Mouse (Mus musculus) forebrain, embryonic 10.5 days (tissue): ENCODE measurements at regions not wholly inside any gene's neighbourhood (a gene's known extent, or its start where the extent isn't known, plus 50 kb on each side); places are given as distances from the start of the nearest gene placed in this dataset.

Source experiments
- DNase-seq: peaks from one replicate; pipeline ENCODE4 v3.0.0-alpha.2; 2017; ENCODE audit warnings: low spot score; ENCODE audit errors: extremely low spot score
- H3K27ac ChIP-seq: fragments of 300-500 bp; sonication (generic); 2 replicates; pipeline ENCODE4 v1.5.1; 2016; ENCODE audit warnings: mild to moderate bottlenecking
- H3K27me3 ChIP-seq: fragments of 300-500 bp; sonication (generic); 2 replicates; pipeline ENCODE4 v1.6.1; 2016; ENCODE audit warnings: mild to moderate bottlenecking; ENCODE audit not compliant: poor library complexity, severe bottlenecking
- H3K36me3 ChIP-seq: fragments of 300-500 bp; sonication (generic); replicated peaks from 2 replicates; pipeline ENCODE4 v1.6.1; 2016; ENCODE audit warnings: mild to moderate bottlenecking, moderate library complexity
- H3K4me1 ChIP-seq: fragments of 300-500 bp; sonication (generic); 2 replicates; pipeline ENCODE4 v1.6.1; 2016
- H3K4me3 ChIP-seq: fragments of 300-500 bp; sonication (generic); 2 replicates; pipeline ENCODE4 v1.5.1; 2016; ENCODE audit warnings: mild to moderate bottlenecking, moderate library complexity
- H3K9me3 ChIP-seq: fragments of 300-500 bp; sonication (generic); 2 replicates; pipeline ENCODE4 v1.6.1; 2016; ENCODE audit warnings: mild to moderate bottlenecking, moderate library complexity
- WGBS: fragments of 180-500 bp; shearing (Covaris S2); methylation state at CpG from one replicate; pipeline ENCODE4 v1.1.7; 2016; 5-methylcytosine and 5-hydroxymethylcytosine counted together

GRCm38 (mm10) chr13:97598507-97599431 is 161.7 kb downstream of the Gm10260 start:
- no peak overlapping the region for H3K27ac ChIP-seq
- DNase-seq: no peak
- no peaks in the 10 kb centered on the region for H3K36me3 ChIP-seq
- 0 out of 2 replicates have a peak, but pooled peaks cover 6% of the 10 kb centered on the region for H3K9me3 ChIP-seq
- WGBS: 90% methylated on average over 15 of the region's 15 CpGs
- H3K4me1 ChIP-seq: peaks cover 37% of the 10 kb centered on the region
- H3K27me3 ChIP-seq: 0 out of 2 replicates have a peak, but pooled peaks cover 4% of the 10 kb centered on the region
- no peak overlapping the region for H3K4me3 ChIP-seq

DNA sequence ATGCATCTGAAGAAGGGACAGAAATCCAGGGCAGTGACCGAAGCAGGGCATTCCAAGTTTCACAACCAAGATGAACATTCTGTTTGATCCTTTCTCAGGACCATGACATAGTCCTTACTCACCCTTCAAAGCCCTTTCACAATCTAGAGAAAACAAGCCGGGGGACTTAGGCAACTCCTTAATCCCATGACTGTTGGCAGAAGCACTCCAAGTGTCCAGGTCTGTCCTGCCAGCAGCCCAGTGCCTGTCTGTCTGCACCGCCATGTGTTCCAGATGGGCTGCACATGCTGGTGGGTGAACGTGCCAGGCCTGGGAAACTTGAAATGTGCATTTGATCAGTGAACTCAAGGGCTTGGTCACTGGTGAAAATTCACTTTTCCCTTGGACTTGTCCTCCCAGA is 165.6 kb downstream of the Gm10260 start:
- no peak for DNase-seq
- H3K4me3 ChIP-seq: no peak overlapping the region
- no peak overlapping the region for H3K27ac ChIP-seq
- H3K9me3 ChIP-seq: 0 out of 2 replicates have a peak, but pooled peaks cover 8% of the 10 kb centered on the region
- 91% methylated on average over 4 of the region's 4 CpGs for WGBS
- H3K36me3 ChIP-seq: no peaks in the 10 kb centered on the region
- H3K4me1 ChIP-seq: peaks cover 1% of the 10 kb centered on the region
- no peaks in the 10 kb centered on the region for H3K27me3 ChIP-seq

DNA sequence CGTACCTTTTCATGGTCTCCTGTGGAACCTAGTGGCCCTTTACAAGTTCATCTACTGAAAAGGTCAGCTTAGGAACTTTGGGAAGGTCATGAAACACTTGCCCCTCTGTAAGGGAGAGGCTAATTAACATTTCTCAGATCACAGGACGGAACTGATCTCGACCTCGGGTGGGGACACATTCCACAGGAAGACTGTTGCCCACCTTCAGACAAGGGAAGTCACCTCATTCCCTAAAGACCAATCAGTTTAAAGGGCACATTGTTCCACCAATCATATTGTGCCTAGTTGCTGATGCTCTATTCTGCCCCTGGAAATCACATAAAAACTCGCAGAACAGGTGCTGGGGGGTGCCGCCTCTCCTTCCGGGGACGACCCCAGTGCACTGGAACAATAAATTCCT is 170.8 kb downstream of the Gm10260 start:
- Histone ChIP-seq H3K36me3 (no peaks in the 10 kb centered on the region), H3K9me3 (peaks cover 6% of the 10 kb centered on the region; the same call in 1 of the 2 replicates), H3K4me1 (peaks cover 23% of the 10 kb centered on the region), H3K27me3 (no peaks in the 10 kb centered on the region), H3K27ac (no peak overlapping the region), H3K4me3 (no peak overlapping the region)
- WGBS: 76% methylated on average over 8 of the region's 8 CpGs
- DNase-seq: no peak

- H3K27me3 ChIP-seq: no peaks in the 10 kb centered on the region
- no peak overlapping the region for H3K4me3 ChIP-seq
- H3K36me3 ChIP-seq: no peaks in the 10 kb centered on the region
- 0 out of 2 replicates have a peak overlapping the region, but pooled peaks have one; percentile 20 for H3K27ac ChIP-seq
- peaks cover 4% of the 10 kb centered on the region; the same call in 1 of the 2 replicates for H3K9me3 ChIP-seq
- 33% methylated on average over 1 of the region's 1 CpGs for WGBS
- H3K4me1 ChIP-seq: peaks cover 23% of the 10 kb centered on the region
- no peak for DNase-seq
Observed at GRCm38 (mm10) chr13:97588085-97588484, 172.3 kb downstream of the Gm10260 start.

GRCm38 (mm10) chr13:97587088-97587487 is 173.3 kb downstream of the Gm10260 start:
- DNase-seq: no peak
- Histone ChIP-seq H3K27me3 (no peaks in the 10 kb centered on the region), H3K36me3 (no peaks in the 10 kb centered on the region), H3K27ac (no peak overlapping the region), H3K4me3 (no peak overlapping the region), H3K4me1 (peaks cover 23% of the 10 kb centered on the region), H3K9me3 (peaks cover 4% of the 10 kb centered on the region; the same call in 1 of the 2 replicates)
- 78% methylated on average over 1 of the region's 1 CpGs for WGBS

DNA sequence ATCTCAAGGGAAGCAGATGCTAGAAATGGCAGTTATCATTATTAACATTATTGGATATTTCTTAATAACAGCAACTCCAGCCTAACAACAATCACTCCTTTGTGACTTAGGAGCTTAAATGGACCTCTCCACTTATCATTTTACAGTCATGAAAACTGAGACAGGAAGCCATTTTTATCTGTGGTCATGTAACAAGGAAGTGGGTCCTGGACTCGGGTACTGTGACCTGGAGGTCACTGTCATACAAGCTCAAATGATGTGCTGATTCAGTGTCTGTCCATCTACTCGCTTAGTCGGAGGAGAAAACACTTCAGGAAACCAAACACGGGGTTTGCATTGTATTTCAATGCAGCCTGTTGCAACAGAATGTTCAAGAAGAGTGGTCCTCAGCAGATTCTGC is 176.4 kb downstream of the Gm10260 start:
- Histone ChIP-seq H3K27me3 (no peaks in the 10 kb centered on the region), H3K9me3 (peaks cover 4% of the 10 kb centered on the region; the same call in 1 of the 2 replicates), H3K27ac (no peak overlapping the region), H3K4me1 (peaks cover 36% of the 10 kb centered on the region), H3K36me3 (no peaks in the 10 kb centered on the region), H3K4me3 (no peak overlapping the region)
- no peak for DNase-seq
- WGBS: 77% methylated on average over 4 of the region's 4 CpGs

GRCm38 (mm10) chr13:97581380-97581779 is 179.1 kb downstream of the Gm10260 start:
- H3K4me1 ChIP-seq: peaks cover 32% of the 10 kb centered on the region
- WGBS: 88% methylated on average over 4 of the region's 4 CpGs
- no peak for DNase-seq
- H3K27ac ChIP-seq: no peak overlapping the region
- 0 out of 2 replicates have a peak, but pooled peaks cover 5% of the 10 kb centered on the region for H3K27me3 ChIP-seq
- H3K36me3 ChIP-seq: no peaks in the 10 kb centered on the region
- no peak overlapping the region for H3K4me3 ChIP-seq
- H3K9me3 ChIP-seq: no peaks in the 10 kb centered on the region

DNA sequence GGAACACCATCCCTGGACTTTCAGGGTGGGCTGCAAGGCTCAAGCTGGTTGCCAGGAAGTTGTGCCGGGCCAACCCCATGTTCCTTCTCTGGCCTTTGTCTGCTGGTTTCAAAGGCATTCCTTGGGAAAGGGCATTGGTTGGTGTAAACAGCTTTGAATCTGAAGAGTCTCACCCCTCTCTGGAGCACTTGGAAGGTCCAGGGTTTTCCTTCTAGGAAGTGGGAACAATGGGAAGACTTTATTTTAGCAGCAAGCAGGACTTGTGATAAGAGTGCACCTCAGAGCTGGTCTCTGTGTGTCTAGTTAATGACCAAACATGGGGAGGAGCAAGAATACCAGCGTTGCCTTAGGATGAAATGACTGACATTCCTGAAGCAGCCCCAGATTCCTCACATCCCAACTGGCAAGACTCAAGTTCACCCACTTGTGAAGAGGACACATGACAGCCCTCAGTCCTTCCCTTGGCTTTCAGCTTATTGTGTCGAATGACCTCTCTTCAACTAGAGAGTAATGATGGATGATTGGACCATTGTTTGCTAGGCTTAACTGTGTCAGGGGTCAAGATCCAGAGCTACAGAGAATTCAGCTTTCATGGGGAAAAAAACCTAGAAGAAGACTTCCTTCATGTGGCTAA is 180.1 kb downstream of the Gm10260 start:
- H3K36me3 ChIP-seq: no peaks in the 10 kb centered on the region
- H3K27me3 ChIP-seq: peaks cover 14% of the 10 kb centered on the region
- H3K4me1 ChIP-seq: peaks cover 32% of the 10 kb centered on the region
- 36% methylated on average over 3 of the region's 3 CpGs for WGBS
- DNase-seq: no peak
- H3K9me3 ChIP-seq: no peaks in the 10 kb centered on the region
- no peak overlapping the region for H3K4me3 ChIP-seq
- peak overlapping the region; percentile 65 for H3K27ac ChIP-seq

- Histone ChIP-seq H3K27ac (no peak overlapping the region), H3K27me3 (peaks cover 16% of the 10 kb centered on the region), H3K9me3 (no peaks in the 10 kb centered on the region), H3K4me3 (no peak overlapping the region), H3K36me3 (no peaks in the 10 kb centered on the region), H3K4me1 (peaks cover 44% of the 10 kb centered on the region)
- DNase-seq: no peak
- 84% methylated on average over 5 of the region's 5 CpGs for WGBS
Observed at GRCm38 (mm10) chr13:97578595-97578994, 181.8 kb downstream of the Gm10260 start.

DNA sequence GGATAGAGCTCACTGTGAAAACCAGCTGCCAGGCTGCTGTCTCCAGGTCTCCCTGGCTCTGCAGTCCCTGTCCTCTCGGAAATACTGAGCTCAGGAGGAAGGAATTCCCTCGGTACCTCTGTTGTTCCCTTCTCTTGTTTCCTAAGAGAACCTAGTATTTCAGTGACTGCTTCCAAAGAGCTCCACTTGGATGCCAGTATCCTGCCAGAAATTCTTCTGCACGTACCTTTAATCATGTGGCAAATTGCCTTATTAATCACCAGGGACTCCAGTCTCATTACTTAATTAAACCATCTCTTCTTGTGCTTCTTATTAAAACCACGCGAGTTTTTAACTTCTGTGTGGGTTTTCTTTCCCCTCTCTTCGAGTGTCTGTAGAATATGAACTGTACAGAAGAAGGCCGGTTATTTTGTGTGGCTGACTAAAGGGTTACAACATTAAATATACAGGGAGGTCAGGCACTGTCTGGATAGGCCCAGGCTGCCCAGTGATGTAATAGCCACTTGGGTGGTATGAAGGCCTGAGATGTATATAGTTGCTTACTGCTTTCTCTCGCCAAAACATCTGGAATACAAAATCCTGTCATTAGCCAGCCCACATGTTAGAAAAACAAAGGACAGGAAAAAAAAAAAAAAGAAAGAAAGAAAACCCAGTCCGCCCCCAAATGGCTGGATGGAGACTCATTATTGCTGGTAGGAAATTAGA is 183.2 kb downstream of the Gm10260 start:
- Histone ChIP-seq H3K4me1 (peaks cover 57% of the 10 kb centered on the region), H3K4me3 (no peak overlapping the region), H3K9me3 (no peaks in the 10 kb centered on the region), H3K27ac (0 out of 2 replicates have a peak overlapping the region, but pooled peaks have one; percentile 3), H3K36me3 (no peaks in the 10 kb centered on the region), H3K27me3 (peaks cover 16% of the 10 kb centered on the region)
- WGBS: 64% methylated on average over 9 of the region's 9 CpGs
- no peak for DNase-seq

GRCm38 (mm10) chr13:97573601-97574000 is 186.8 kb downstream of the Gm10260 start:
- no peak for DNase-seq
- no peaks in the 10 kb centered on the region for H3K36me3 ChIP-seq
- H3K27ac ChIP-seq: peak overlapping the region; percentile 48; the same call in 1 of the 2 replicates
- peaks cover 16% of the 10 kb centered on the region for H3K27me3 ChIP-seq
- 18% methylated on average over 3 of the region's 3 CpGs for WGBS
- no peaks in the 10 kb centered on the region for H3K9me3 ChIP-seq
- H3K4me3 ChIP-seq: no peak overlapping the region
- peaks cover 40% of the 10 kb centered on the region for H3K4me1 ChIP-seq

DNA sequence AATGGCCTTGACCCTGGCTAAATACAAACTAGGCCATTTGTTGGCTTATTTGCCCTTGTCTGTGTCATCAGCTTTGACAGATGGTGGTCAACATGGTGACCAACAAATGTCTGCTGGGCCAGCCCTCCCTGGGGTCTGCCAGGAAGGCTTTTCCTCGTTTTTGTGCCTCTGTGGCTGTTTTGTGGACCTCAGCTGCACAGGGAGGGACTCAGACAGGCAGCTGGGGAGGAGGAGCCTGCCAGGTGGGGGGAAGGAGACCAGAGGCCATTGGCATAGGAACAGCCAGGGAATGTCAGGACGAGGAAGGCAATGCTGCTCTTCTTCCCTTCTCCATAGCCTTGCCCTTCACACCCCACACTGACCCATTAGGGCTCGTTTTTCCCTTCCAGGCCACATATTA is 188.1 kb downstream of the Gm10260 start:
- no peak for DNase-seq
- WGBS: 75% methylated on average over 3 of the region's 3 CpGs
- H3K27ac ChIP-seq: no peak overlapping the region

More for the DNA sequence above, 188.1 kb downstream of the Gm10260 start:
- peaks cover 34% of the 10 kb centered on the region for H3K4me1 ChIP-seq
- no peaks in the 10 kb centered on the region for H3K9me3 ChIP-seq
- H3K27me3 ChIP-seq: peaks cover 16% of the 10 kb centered on the region
- no peak overlapping the region for H3K4me3 ChIP-seq
- H3K36me3 ChIP-seq: no peaks in the 10 kb centered on the region
